Mouse (Mus musculus) activated CD4-positive, CD25-positive, alpha-beta regulatory T cell, adult 4 months (primary cell): ENCODE measurements around the gene Creb3l2. TPM values are rescaled to one million over a fixed set of nuclear protein-coding genes. Genes with fewer than 3 reads are reported as not detected.

ENCODE experiments used
- ATAC-seq: one replicate; pipeline ENCODE4 v1.8.0; 2017
- polyA plus RNA-seq, 2 experiments: library from polyadenylated mRNA; unstranded; fragments of 100-300 nt; shearing (Covaris generic); gene quantifications; one replicate each; pipeline ENCODE4 v1.2.1; 2017

The Creb3l2 gene
- polyA plus RNA-seq, 2 experiments from 2014 or later = 3.0 to 3.6 TPM

GRCm38 (mm10) chr6:37369750-37370149, 72.2 kb downstream of the Creb3l2 start:
- no peak for ATAC-seq

GRCm38 (mm10) chr6:37368281-37368680, 73.7 kb downstream of the Creb3l2 start:
- ATAC-seq = no peak

GRCm38 (mm10) chr6:37366991-37367390, 75.0 kb downstream of the Creb3l2 start:
- ATAC-seq = no peak

GRCm38 (mm10) chr6:37365179-37365578, 76.8 kb downstream of the Creb3l2 start:
- no peak for ATAC-seq

GRCm38 (mm10) chr6:37364361-37364760, 77.6 kb downstream of the Creb3l2 start:
- no peak for ATAC-seq

GRCm38 (mm10) chr6:37360813-37361385, 81.0 kb downstream of the Creb3l2 start:
- ATAC-seq = no peak

GRCm38 (mm10) chr6:37354449-37355179, 87.3 kb downstream of the Creb3l2 start:
- ATAC-seq = peak; percentile 76

GRCm38 (mm10) chr6:37353616-37354015, 88.3 kb downstream of the Creb3l2 start:
- ATAC-seq = no peak

GRCm38 (mm10) chr6:37351731-37352380, 90.1 kb downstream of the Creb3l2 start:
- no peak for ATAC-seq

GRCm38 (mm10) chr6:37350315-37350714, 91.6 kb downstream of the Creb3l2 start:
- ATAC-seq = no peak

GRCm38 (mm10) chr6:37347606-37348005, 94.3 kb downstream of the Creb3l2 start:
- no peak for ATAC-seq

- no peak for ATAC-seq
These were observed 103.9 kb downstream of the Creb3l2 start for GRCm38 (mm10) chr6:37338055-37338454.

GRCm38 (mm10) chr6:37336831-37337260, 105.1 kb downstream of the Creb3l2 start:
- ATAC-seq = no peak

GRCm38 (mm10) chr6:37336381-37336780, 105.6 kb downstream of the Creb3l2 start:
- no peak for ATAC-seq

- ATAC-seq = no peak
These were observed 109.1 kb downstream of the Creb3l2 start for GRCm38 (mm10) chr6:37332846-37333245.

- no peak for ATAC-seq
These were observed 111.8 kb downstream of the Creb3l2 start for GRCm38 (mm10) chr6:37329901-37330864.

- ATAC-seq = no peak
These were observed 112.6 kb downstream of the Creb3l2 start for GRCm38 (mm10) chr6:37329376-37329775.

GRCm38 (mm10) chr6:37328671-37329070, 113.3 kb downstream of the Creb3l2 start:
- no peak for ATAC-seq

GRCm38 (mm10) chr6:37327519-37327918, 114.4 kb downstream of the Creb3l2 start:
- ATAC-seq = no peak

GRCm38 (mm10) chr6:37326603-37326955, 115.4 kb downstream of the Creb3l2 start:
- ATAC-seq = no peak

GRCm38 (mm10) chr6:37325906-37326602, 115.9 kb downstream of the Creb3l2 start:
- no peak for ATAC-seq

GRCm38 (mm10) chr6:37325076-37325475, 116.9 kb downstream of the Creb3l2 start:
- ATAC-seq = no peak
